In genomic region chr3:142674607-142675006, GRCm38 (mm10) we compare ENCODE assay signal across 12 mouse cellular contexts. TPM values are rescaled to one million over a fixed set of nuclear protein-coding genes. Genes with fewer than 3 reads are reported as not detected.
A peak's percentile ranks its signal among the peaks of the same experiment; 100 is the strongest.
DNase-seq lines count a peak whose midpoint lies in the region; ATAC-seq and TF ChIP-seq lines count a peak whose summit lies in the region.
"Had no signal": no experiment of that assay in that cellular context is flagged by ENCODE, and none has a peak within 500 bp of the region (broad histone marks: within the 10 kb centered on the region; RNA-seq: fewer than 3 reads in every experiment).

No protein-coding gene starts in this region.

- no peaks in the 10 kb centered on the region for H3K9me3 ChIP-seq in MEL (replicated peaks; ENCODE audit: insufficient read depth, low read length)
- H3K9me3 ChIP-seq in midbrain, embryonic 13.5 days, result no peaks in the 10 kb centered on the region
- H3K9me3 ChIP-seq: heart, embryonic 15.5 days; liver, embryonic 12.5 days had no signal

- peak in 1 of 3 experiments; percentile 57; a peak in 2 of 6 replicates for TF ChIP-seq CTCF in MEL (IDR thresholded peaks at IDR 0.05 in 2 of 3, conservative IDR thresholded peaks at IDR 0.05 in 1 of 3; ENCODE audit: control insufficient read depth in 1 of 3, insufficient read depth in 1 of 3, low read depth in 2 of 3, low read length in 3 of 3, poor library complexity in 1 of 3, severe bottlenecking in 1 of 3)

- no peak for TF ChIP-seq EP300 in MEL (IDR thresholded peaks at IDR 0.05; ENCODE audit: low read depth in 1 of 2, low read length in 2 of 2)

- H3K36me3 ChIP-seq in MEL (ENCODE audit: control insufficient read depth in 1 of 2, insufficient read depth in 2 of 2, low read length in 2 of 2), result no peaks in the 10 kb centered on the region
- no peaks in the 10 kb centered on the region for H3K36me3 ChIP-seq in midbrain, embryonic 13.5 days
- H3K36me3 ChIP-seq: heart, embryonic 15.5 days; liver, embryonic 12.5 days had no signal

- H3K79me2 ChIP-seq in MEL (ENCODE audit: control insufficient read depth, insufficient read depth, low read length, poor library complexity), result no peaks in the 10 kb centered on the region

- no peak for TF ChIP-seq POLR2A in MEL (IDR thresholded peaks at IDR 0.05; ENCODE audit: control insufficient read depth in 1 of 2, insufficient read depth in 1 of 2, low read depth in 1 of 2, low read length in 2 of 2, poor library complexity in 1 of 2)

- H3K27me3 ChIP-seq in MEL (ENCODE audit: control insufficient read depth in 1 of 2, insufficient read depth in 2 of 2, low read length in 2 of 2), result no peaks in the 10 kb centered on the region
- H3K27me3 ChIP-seq in midbrain, embryonic 13.5 days, result no peaks in the 10 kb centered on the region
- H3K27me3 ChIP-seq: heart, embryonic 15.5 days; liver, embryonic 12.5 days had no signal

- peak; percentile 73 for ATAC-seq in inflammation-experienced regulatory T-cells, adult 6 months
- no peak for ATAC-seq in midbrain, embryonic 13.5 days
- ATAC-seq: liver, embryonic 12.5 days had no signal

- no peak overlapping the region for H3K4me2 ChIP-seq in midbrain, embryonic 13.5 days (replicated peaks)
- H3K4me2 ChIP-seq: heart, embryonic 15.5 days; liver, embryonic 12.5 days had no signal

- no peaks in the 10 kb centered on the region for H3K4me1 ChIP-seq in MEL (ENCODE audit: control insufficient read depth in 1 of 2, insufficient read depth in 2 of 2, low read length in 2 of 2)
- no peaks in the 10 kb centered on the region for H3K4me1 ChIP-seq in midbrain, embryonic 13.5 days (replicated peaks)
- H3K4me1 ChIP-seq: heart, embryonic 15.5 days; liver, embryonic 12.5 days had no signal

- TF ChIP-seq RAD21 in MEL (IDR thresholded peaks at IDR 0.05; ENCODE audit: low read depth, low read length), result peak; percentile 45

- no peak overlapping the region for H3K4me3 ChIP-seq in MEL (ENCODE audit: control insufficient read depth in 1 of 2, insufficient read depth in 1 of 2, low read depth in 2 of 2, low read length in 2 of 2)
- H3K4me3 ChIP-seq in midbrain, embryonic 13.5 days (replicated peaks), result no peak overlapping the region
- H3K4me3 ChIP-seq: heart, embryonic 15.5 days; liver, embryonic 12.5 days had no signal

- WGBS in midbrain, embryonic 13.5 days, result 79% methylated on average over 1 of the region's 1 CpGs

- H3K9ac ChIP-seq in MEL (ENCODE audit: control insufficient read depth, low read depth, low read length, poor library complexity, severe bottlenecking), result no peak overlapping the region
- H3K9ac ChIP-seq in midbrain, embryonic 13.5 days (replicated peaks), result no peak overlapping the region
- H3K9ac ChIP-seq: heart, embryonic 15.5 days; liver, embryonic 12.5 days had no signal

- no peak overlapping the region for H3K27ac ChIP-seq in MEL (ENCODE audit: control insufficient read depth, low read depth, low read length)
- H3K27ac ChIP-seq in midbrain, embryonic 13.5 days, result no peak overlapping the region
- H3K27ac ChIP-seq: heart, embryonic 15.5 days; liver, embryonic 12.5 days had no signal

- peak; percentile 45 for DNase-seq in kidney, adult 9 months
- no peak for DNase-seq in kidney, postnatal 14 days
- peak; percentile 40 for DNase-seq in A20 (ENCODE audit: low read depth, low spot score)
- peak; percentile 19 for DNase-seq in MEL (ENCODE audit: low read depth, low spot score)
- DNase-seq in cerebellum, postnatal 25 days, result no peak
- DNase-seq: cerebellum, adult 2 months; kidney, postnatal 10 days; thymus, postnatal 25 days had no signal

TF ChIP-seq in MEL, 35 proteins besides CTCF, POLR2A, EP300 and RAD21:
- 0 out of 2 replicates have a peak, but pooled peaks have one; percentile 19 for TF ChIP-seq ZC3H11A (IDR thresholded peaks at IDR 0.05; ENCODE audit: low read depth, low read length)
- no peak for TF ChIP-seq GABPA (IDR thresholded peaks at IDR 0.05; ENCODE audit: low read depth, low read length)
- TF ChIP-seq SMC3 (IDR thresholded peaks at IDR 0.05; ENCODE audit: low read depth, low read length), result peak; percentile 43

RNA-seq across cellular contexts. Expression of gene Kyat3, which starts 26.2 kb away (rescaled TPM):
- total RNA-seq in MEL (2012; rRNA removed), result 11.7 and 15.2 TPM in 2 replicates
- polyA plus RNA-seq in MEL (2012; ENCODE audit: insufficient read depth in 1 of 2, insufficient read length in 2 of 2, low read depth in 1 of 2, low replicate concordance in 2 of 2, missing spikeins in 1 of 2), result 10 to 100 TPM in 1 of 2 experiments, not detected in 1; 25.6 TPM
- polyA plus RNA-seq in inflammation-experienced regulatory T-cells, adult 6 months (2017; shearing (Covaris generic)), result 1 to 10 TPM; 4.8 to 5.2 (median 4.8) TPM
- 4.4 and 4.9 TPM in 2 replicates for polyA plus RNA-seq in midbrain, embryonic 13.5 days (2015; fragmentation: Nextera tagmentation; extraction: Ambion mirVana)

RNA-seq across cellular contexts. Expression of gene Gbp2, which starts 54.2 kb away (rescaled TPM):
- 0.04 TPM in 1 of 2 replicates, not detected in the other for total RNA-seq in MEL (2012; rRNA removed)
- polyA plus RNA-seq in MEL (2012; ENCODE audit: insufficient read depth in 1 of 2, insufficient read length in 2 of 2, low read depth in 1 of 2, low replicate concordance in 2 of 2, missing spikeins in 1 of 2), result under 1 TPM in 1 of 2 experiments, not detected in 1; 0.03 TPM
- polyA plus RNA-seq in inflammation-experienced regulatory T-cells, adult 6 months (2017; shearing (Covaris generic)), result 100 to 1,000 TPM; 114 to 125 (median 118) TPM
- polyA plus RNA-seq in midbrain, embryonic 13.5 days (2015; fragmentation: Nextera tagmentation; extraction: Ambion mirVana), result 0.23 and 0.30 TPM in 2 replicates

Comparison
In these comparisons a context has a peak if more than half of its experiments do, and no peak if none do; other contexts are left out.
1. DNase-seq: peak in kidney, adult 9 months (single experiment), A20 (single experiment) and MEL (single experiment); none in kidney, postnatal 14 days (single experiment) and cerebellum, postnatal 25 days (0 of 2).
2. RNA of gene Gbp2, which starts 54.2 kb away (polyA plus RNA-seq): 114 to 125 TPM in inflammation-experienced regulatory T-cells, adult 6 months; 0.23 to 0.30 TPM in midbrain, embryonic 13.5 days and 0.03 TPM in MEL; every median in the first group is over 10 times any median in the second.